Mouse (Mus musculus) frontal cortex, postnatal 36 days (tissue): ENCODE measurements around the gene Mtnr1b.
"Not testable (repeated sequence)": the region's sequence is repeated elsewhere in the genome, so short reads cannot be mapped to it uniquely, and the experiment has no call there.

Source experiments
- DNase-seq, 2 experiments: peaks; one replicate each; pipeline ENCODE4 v3.0.0; 2022; ENCODE audit warnings: low spot score in 2 of 2

Mtnr1b gene

GRCm38 (mm10) chr9:15874506-15875160 lies at the start of gene Mtnr1b:
Gene Mtnr1b (minus strand): TSS chr9:15874556.
- DNase-seq, result no peak

DNA sequence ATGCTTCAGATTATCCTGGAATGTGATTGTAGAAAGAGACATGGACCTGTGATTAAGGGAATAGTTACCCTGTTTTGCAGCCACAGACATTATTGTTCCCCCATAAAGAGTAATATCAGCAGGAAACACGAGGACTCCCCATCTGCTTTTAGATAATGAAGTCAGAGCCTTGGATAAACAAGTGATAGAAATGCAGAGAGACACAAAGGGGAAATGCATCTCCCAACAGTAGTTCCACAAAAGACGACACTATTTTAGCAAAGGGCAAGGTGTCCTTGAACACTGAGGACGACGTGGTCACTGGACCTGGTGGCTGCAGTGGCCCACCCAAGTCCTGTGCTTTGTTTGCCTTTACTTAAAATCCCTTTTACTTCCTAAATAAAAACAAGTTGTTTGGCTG lies 45.9 kb upstream of the Mtnr1b start:
- no peak for DNase-seq

DNA sequence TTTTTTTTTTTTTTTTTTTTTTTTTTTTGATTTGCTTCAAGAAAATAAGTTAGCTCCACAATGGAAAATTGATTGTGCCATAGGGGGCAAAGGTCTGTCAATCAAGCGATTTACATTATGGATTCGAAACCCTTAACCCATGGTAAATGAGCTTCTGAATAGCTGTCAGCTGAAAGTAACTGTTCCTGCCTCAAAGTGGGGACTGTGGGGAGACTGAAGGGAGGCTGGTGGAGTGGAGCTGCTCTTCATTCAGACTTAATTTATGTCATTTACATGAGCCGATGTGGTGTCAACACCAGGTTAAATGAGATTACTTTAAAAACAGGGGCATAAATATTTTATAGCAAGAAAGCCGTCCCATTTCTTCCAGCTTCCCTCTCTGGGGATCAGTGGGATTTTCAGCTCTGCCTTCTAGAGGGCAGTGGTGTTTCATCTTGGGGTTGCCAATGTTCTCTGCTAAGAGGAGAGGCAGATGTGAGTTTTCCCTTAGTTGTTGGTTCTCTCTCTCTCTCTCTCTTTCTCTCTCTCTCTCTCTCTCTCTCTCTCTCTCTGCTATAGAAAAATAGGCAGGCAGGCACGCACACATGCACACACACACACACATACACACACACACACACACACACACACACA lies 45.1 kb upstream of the Mtnr1b start:
- no peak for DNase-seq

DNA sequence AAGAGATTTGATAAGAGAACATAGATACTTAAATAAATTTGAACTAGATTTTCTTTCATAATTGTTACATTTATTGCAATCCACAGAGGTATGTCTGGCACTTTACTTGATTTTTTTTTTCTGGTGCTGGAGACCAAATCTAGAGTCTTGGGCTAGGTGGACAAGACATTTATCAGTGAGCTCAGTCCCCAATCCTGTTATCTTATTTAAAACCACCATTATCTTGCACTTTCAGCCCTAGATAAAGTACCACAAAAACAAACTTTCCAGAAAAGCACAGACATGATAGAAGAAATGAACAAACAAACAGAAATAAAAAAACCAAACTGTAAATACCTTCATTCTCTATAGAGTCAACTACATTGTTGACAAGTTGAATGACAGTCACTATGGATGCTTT lies 42.2 kb upstream of the Mtnr1b start:
- DNase-seq, result no peak

DNA sequence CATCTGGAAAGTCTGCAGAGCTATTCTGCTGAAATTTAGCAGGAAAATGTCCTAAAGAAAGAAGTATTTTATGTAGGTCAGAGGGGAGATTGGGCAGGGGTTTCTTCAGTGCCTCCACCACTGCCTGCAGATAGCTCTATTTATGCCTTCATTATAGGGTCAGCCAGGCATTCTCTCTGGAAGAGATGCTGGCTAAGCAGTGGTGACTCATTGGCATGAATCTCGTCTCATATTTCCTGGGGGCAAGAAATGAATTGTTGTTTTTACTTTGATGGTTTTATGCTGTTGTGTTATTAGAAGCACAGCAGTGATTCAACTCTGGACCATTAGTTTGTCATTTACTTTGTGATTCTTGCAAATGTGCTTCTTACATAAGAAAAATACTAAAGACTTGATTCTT lies 38.4 kb upstream of the Mtnr1b start:
- no peak for DNase-seq

DNA sequence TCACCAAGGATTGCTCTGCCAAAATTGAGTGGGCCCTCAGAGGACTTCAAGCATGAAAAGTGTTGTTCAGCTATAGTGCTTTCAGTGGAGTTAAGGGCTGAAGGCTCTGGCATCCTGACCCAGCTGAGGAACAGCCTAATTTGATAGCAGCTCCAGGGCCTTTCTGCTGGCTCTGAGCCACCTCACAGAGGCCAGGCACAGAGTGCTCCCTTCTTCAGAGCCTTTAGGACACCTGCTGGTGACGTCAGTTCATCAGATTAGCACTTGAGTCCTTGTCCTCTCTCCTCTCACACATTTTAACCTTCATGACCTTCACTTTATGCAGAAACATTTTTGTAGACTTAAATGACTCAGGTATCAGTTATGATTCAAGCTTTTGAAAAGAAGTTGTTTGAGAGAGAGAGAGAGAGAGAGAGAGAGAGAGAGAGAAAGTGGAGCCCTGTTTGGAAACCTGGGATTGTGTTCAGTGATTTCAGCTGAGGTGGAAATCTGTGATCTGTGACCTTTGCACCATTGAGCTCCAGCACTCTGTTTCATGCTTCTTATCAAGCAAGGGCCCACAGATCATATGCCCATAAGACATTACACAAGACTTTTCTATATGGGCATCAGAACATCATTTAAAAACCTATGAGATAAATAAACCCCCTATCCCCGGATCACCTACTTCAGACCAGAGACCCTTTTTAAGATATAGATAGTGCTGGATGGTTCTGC lies 35.2 kb upstream of the Mtnr1b start:
- DNase-seq, result no peak

GRCm38 (mm10) chr9:15903948-15904750 lies 29.8 kb upstream of the Mtnr1b start:
- peak in 1 of 2 experiments; percentile 29 for DNase-seq

DNA sequence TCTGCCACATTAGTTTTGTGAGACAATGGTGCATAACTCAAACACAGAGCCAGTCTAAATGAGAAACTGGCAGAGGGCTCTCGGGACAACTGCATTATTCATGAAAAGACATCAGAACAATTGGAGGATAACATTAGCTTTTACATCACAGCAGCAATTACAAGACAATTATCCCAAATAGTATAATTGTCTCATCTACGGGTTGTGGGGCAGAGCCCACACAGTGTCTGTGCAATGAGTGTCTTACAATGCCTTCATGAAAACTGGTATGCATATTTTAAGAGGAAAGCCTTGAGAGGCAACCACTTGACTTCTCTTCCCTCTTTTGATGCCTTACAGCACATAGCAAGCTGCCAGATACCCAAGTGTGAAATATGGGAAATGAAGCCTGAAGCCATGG lies 23.8 kb upstream of the Mtnr1b start:
- no peak for DNase-seq

DNA sequence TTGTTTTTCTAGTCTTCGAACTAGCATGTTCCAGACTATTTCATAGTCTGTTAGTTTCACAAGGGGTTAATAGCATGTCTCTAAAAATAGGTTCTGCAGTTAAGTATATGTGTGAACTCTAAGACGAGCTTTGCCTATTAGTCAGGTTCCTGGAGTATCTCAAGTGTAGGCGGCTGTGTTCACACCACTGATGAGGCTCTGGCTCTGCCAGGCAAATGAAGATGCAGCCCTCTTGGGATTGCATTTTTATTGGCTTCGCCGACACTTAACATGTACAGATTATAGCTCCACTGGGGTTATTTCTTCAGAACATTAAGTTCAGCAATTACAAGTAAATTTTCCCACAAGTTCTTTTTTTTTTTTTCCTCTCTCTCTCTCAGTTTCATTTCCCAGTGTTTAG lies 12.4 kb upstream of the Mtnr1b start:
- DNase-seq, result peak; percentile 15 to 40

- DNase-seq, result no peak
Measured at GRCm38 (mm10) chr9:15880754-15881153, 6.4 kb upstream of the Mtnr1b start.

DNA sequence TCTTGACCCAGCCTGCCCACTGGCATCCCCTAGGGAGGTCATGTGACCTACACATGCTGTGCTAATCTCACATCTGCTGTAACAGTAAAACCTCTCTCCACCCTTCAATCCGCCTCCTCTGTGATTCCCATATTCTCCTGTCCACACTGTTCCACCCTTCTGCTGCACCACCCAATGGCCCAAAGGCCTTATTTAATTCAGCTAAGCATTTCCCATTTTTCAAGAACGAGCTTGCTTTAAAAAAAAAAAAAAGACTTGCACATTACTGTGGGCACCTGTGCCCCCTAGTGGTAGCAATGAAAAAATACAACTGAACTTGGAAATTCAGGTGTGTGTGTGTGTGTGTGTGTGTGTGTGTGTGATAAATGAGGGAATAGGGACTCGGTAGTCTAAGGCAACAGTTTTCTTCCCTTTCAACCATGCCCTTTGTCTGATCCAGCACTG lies 5.8 kb upstream of the Mtnr1b start:
- peak in 1 of 2 experiments; percentile 18 for DNase-seq

DNA sequence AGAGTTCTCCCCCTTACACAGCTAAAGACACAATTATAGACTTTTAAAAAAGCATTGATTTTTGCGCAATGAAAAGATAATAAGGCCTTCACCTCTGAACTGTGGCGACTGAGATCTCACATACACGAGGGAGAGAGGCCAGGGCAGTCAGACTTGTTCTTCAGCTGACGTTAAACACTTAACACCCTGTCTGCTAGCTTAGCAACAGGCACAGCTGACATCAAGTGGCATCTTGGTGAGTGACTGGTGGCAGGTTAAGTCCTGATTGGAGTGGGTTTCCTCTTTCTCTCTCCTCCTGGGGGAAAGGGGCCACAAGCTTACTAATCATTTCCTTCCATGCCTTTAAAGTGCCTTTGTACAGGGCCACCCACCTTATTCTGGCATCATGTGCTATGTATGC lies 4.3 kb downstream of the Mtnr1b start:
- no peak for DNase-seq

DNA sequence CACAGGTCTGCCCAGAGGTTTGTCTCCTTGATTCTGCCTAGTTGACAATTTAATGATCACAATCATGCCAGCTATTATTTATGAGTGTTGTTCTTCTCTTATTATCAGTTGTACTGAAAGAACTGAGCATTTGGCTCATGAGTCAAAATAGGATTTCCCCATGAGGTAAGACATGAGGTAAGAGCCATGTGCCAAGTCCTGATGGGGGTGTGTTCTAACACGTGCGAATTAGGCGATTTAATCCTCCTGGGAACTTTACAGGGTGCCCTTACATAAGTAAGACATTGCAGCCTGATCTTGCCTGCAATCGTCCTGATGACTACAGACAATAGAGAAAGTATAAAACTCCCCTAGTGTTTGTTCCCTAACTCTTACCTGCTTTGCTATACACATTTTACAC lies 4.9 kb downstream of the Mtnr1b start:
- DNase-seq, result no peak

DNA sequence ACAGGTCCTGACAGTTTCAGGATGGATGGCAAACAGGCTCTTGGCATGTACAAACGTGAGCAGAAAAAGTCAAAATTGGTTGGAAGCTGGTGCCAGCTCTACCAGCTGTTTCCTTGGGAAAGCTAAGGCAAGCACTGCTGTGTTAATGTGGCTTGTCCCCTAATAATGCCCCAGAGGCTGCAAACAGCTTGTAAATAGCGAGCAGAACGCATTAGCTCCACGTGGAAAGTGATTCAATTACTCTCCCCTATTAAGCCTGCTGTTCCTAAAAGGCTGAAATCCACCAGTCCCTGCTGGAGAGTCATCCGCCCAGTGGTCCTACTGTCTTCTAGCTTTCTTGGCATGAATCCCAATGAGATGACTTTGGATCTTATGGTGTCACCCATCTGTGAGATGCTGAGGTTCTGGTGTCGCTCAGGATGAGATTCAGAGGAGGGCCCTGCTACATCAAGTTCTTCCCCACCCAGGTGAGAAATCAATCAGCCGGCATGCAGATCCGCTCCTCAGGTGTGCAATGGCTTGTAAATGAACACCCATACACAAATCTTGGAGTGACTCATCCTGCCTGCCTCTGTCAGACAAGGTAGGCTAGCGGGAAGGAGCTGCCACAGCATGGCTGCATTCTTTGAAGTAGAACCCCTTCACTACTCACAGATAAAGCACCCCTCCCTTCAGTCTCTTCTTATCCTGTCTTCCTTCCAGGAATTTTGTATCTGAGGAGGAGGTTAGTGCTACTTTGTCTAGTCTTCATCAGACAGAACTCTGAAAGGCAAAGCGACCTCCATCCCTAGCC lies 7.9 kb downstream of the Mtnr1b start:
- no peak for DNase-seq

DNA sequence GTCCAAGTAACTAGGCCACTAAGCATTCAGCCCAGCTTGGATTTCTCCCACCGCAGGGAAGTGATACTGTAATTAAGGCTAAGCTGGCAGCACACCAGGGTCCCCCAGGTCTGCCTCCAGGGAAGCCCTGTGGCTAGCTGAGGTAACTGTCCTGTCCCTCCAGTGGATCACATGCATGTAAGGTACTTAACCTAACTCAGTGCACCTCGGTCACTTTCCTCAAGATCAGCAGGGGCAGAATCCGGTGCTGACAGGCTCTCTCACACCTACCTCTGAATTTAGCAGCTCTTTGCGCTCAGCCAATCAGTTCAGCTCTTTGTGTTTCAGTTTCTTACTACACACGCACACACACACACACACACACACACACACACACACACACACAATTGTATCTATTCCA lies 13.0 kb downstream of the Mtnr1b start:
- DNase-seq, result no peak

DNA sequence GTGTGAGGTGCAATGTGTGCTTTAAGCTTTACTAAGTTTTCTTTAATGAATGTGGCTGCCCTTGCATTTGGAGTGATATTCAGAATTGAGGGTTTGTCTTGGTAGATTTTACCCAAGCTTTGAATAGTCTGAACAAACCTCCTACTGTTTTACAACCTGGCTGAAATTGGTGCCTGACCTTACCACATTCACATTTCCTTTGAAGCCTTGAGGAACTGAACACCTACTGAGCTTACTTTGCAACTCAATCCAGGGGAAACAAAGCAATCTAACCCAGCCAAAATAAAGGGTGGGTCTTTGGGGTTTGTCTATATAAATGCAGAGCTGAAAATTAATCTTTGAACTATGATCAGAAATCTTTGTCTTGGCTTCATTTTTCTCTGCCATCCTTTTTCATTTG lies 23.6 kb downstream of the Mtnr1b start:
- no peak for DNase-seq

GRCm38 (mm10) chr9:15845390-15845789 lies 29.0 kb downstream of the Mtnr1b start:
- no peak for DNase-seq

DNA sequence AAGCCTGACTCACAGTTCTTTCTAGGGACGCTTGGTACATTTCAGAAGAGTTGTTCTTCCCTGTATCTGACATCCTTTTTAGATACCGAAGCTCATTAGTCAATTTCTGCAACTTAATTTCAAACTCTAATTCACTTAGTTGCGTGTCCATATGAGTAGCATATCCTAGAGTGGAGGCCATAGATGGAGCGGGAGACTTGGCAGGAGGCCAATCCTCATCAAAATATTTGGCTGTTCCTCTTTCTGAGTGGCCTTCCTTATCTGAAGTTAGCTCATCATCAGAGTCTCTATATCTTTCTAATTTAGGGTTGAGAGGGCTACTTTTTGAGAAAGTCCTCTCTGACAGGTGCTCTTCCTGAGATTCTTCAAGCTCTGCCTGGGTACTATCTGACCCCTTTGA lies 29.4 kb downstream of the Mtnr1b start:
- not testable (repeated sequence) for DNase-seq

DNA sequence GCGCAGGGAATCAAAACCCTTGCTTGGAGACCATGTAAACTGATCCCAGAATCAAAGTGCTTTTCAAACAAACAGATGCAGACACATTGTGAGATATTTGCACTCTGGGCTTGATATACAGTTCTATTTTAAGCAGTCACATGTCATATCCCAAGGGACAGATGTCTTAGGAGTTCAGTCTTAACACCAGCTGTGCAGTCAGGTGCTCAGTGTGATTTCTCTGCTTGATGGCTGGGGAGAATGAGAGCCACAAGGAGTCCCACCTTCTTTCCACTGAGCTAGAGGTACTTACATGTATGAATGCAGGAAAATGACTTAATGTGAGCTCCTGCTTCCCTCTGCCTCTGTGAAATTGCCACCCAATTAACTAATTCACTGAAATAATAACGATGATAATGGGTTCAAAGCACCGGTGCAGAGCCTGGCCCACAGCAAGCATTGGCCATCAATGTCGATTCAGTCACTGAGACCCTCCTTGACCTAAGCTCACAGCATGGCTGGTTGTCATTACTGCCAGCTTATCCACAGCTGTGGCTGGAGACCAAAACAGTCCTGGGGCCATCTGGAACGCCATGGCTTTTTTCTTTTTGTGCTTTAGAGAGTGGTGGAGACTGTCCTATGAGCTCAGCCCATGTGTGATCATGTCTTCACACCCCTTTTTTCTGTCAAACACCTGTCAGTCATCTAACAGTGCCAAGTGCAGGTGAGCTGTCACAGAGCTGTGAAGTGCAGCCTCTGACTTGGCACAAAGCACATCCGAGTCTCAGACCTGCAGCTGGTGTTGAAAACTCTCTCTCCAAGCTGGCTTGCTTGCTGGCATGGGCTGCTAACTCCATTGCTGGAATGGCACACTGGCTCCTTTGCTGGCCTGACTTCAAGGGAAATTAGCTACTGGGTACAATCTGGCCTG lies 61.1 kb downstream of the Mtnr1b start:
- peak; percentile 5 to 23 for DNase-seq

- DNase-seq, result no peak
Measured at GRCm38 (mm10) chr9:15804296-15804695, 70.1 kb downstream of the Mtnr1b start.
